Mouse (Mus musculus) embryonic fibroblast, embryonic 13.5 days (primary cell): ENCODE measurements around the gene Gm28048. TPM values are rescaled to one million over a fixed set of nuclear protein-coding genes. Genes with fewer than 3 reads are reported as not detected.
A peak's percentile ranks its signal among the peaks of the same experiment; 100 is the strongest.

ENCODE experiments used
- H3K27ac ChIP-seq: 2 replicates; pipeline ENCODE4 v1.5.1; 2012; ENCODE audit warnings: low read length, control low read depth, inconsistent platforms; ENCODE audit not compliant: insufficient read depth
- H3K4me1 ChIP-seq: 2 replicates; pipeline ENCODE4 v1.6.1; 2011; ENCODE audit warnings: low read length; ENCODE audit not compliant: control insufficient read depth, insufficient read depth
- H3K4me3 ChIP-seq: 2 replicates; pipeline ENCODE4 v1.5.1; 2011; ENCODE audit warnings: mild to moderate bottlenecking, control low read depth, low read length; ENCODE audit not compliant: insufficient read depth
- CTCF ChIP-seq: IDR thresholded peaks from 2 replicates; pipeline ENCODE4 v1.5.1; 2011; ENCODE audit warnings: mild to moderate bottlenecking, control low read depth, low read length, moderate library complexity, borderline replicate concordance; ENCODE audit not compliant: insufficient read depth
- POLR2A ChIP-seq: IDR thresholded peaks from 2 replicates; pipeline ENCODE4 v1.6.1; 2011; ENCODE audit warnings: low read depth, mild to moderate bottlenecking, control low read depth, low read length, moderate library complexity
- polyA plus RNA-seq: library from polyadenylated mRNA; stranded (reverse); fragments of >200 nt; gene quantifications from 2 replicates; pipeline ENCODE4 v1.2.4, GENCODE M21; 2011; ENCODE audit warnings: low read depth; ENCODE audit not compliant: missing spikeins, insufficient read length

Gene Gm28048
- polyA plus RNA-seq, 1 experiment = 14.1 TPM

DNA sequence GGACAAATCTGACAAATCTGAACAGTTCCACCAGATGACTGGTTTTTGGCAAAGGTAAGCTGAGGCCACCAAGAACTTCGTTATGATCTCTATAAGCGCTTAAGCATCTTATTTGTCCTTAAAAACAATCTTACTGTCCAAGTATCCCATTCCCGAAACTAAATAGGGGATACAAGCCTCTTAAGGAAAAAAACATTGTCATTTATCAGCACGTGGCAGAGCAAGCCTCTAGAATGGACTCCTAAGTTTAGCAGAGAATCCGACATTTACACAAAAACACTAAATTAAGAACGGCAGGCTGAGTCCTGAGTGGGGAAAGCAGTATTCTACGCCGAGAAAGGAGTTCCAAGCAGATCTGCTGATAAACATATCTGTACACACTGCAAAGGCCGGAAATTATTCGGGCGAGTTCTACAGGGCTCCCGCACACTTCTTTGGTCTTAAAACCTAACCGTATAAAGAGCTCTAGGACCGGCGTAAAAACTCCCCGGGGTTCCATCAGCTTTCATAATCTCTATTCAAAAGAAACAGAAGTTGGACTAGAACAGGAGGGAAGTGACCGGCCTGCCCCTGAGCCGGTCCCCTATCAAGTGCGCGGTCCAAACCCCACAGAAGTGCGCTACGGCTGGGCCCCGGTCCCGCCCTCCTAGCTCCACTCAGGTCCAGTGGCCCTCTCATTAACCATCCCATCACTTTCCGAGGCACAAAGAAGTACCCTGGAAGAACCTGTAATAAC is 124.0 kb downstream of the Gm28048 start:
- Histone ChIP-seq H3K4me3 (peak overlapping the region; percentile 91), H3K4me1 (no peaks in the 10 kb centered on the region; the same call in 1 of the 2 replicates), H3K27ac (no peak overlapping the region)
- no peak for TF ChIP-seq CTCF
- no peak for TF ChIP-seq POLR2A

DNA sequence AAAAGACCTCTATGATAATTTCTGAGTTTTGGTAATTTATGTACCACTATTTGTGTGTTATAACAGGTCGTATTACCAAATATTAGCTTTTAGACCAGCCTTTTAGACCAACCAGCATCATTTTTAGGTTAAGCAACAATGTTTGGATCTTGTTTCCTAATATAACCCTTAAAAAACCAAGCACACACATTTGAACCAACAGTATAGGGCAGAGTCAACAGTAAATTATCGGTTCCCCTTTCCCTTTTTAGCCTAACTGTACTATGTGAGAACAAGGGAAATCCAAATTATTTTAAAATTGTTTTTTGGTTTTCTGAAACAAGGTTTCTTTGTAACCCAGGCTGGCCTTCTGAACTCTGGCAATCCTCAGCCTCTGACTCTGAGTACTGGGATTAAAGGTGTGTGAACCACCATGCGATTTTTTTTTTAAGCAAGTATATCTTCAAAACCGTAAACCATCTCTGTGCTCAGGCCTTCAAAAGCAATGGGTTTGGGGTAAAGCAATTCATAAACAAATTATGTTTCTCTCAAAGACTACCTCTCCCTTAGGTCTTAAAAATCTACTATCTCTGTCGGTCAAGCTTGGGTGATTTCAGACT is 124.7 kb downstream of the Gm28048 start:
- Histone ChIP-seq H3K4me1 (no peaks in the 10 kb centered on the region; the same call in 1 of the 2 replicates), H3K4me3 (no peak overlapping the region)
- TF ChIP-seq POLR2A (no peak), CTCF (no peak)

DNA sequence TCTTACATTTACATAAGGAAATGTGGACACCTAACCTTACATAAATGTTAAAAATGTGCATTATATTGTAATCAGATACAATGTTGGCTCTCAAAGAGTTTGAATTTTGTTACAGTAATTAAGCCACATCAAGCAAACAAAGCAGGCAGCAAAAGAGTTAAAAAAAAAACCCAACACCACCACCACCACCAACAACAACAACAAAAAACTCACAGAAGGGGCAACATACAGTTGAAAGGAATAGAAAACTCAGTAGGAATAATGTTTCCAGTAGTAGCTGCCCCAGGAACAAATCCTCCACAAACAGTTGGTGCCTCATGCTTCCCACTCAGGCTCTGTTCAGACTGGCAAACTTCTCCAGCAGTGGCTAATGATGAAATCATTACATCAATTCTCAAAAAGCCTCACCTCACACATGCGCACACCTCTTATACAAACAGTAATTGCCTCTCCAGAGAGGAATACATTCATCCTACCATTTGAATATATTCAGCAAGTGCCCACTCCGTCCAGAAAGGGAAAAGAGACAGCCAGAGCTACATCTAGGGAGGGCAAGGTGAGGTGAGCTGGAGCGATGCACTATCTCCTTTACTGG is 125.4 kb downstream of the Gm28048 start:
- no peak overlapping the region for H3K4me3 ChIP-seq
- peaks cover 2% of the 10 kb centered on the region; the same call in 1 of the 2 replicates for H3K4me1 ChIP-seq
- TF ChIP-seq POLR2A (no peak), CTCF (no peak)
- H3K27ac ChIP-seq = no peak overlapping the region

More for the DNA sequence above, 124.7 kb downstream of the Gm28048 start:
- no peak overlapping the region for H3K27ac ChIP-seq

DNA sequence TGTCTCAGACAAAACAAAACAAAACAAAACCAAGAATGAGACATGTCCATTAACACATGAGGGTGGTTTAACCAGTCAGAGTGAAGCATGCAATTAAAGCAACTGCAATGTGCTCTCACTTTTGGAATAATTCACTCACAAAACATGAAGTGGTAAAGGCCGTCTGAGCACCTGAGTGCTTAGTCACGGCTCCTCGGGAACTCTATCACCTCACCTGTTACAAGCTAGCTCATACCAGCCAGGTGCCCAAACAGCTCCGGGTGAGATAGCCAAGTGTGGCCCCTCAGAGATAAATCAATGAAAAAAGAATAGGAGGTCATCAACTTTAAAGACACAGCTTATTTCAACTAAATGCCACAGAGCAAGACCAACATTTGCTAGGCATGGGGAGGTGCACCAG is 127.3 kb downstream of the Gm28048 start:
- Histone ChIP-seq H3K4me3 (no peak overlapping the region), H3K4me1 (peaks cover 2% of the 10 kb centered on the region; the same call in 1 of the 2 replicates), H3K27ac (no peak overlapping the region)
- TF ChIP-seq CTCF (no peak), POLR2A (no peak)

DNA sequence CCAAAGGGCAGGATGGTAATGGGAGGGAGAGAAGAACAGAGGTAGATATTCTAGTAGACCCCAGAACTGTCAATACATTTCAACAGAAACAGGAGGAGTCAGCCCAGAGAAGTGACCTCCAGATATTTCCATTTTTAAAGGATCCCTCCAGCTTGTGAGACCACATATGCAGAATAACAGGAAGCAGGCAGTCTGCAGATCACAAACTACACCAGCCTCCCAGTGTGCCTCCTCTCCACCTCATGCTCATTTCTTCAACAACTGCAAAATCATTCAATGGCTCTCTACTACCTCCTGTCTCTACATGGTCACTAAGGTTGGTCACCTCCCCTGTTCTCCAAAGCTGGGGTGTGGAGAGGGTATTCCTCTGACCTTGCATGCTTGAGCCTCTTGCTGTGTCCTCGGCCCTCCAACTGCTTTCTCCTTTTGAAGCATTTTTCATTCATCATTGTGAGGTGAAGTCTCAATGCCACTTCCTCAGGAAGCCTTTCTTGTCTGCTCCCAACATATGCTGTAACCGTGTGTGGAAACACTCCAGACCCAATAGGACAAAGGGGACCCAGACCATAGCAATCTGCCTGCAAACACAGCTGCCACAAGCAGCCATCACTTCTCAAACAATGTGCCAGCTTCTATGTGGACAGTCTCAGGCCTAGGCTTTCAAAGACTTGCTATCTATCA is 128.3 kb downstream of the Gm28048 start:
- Histone ChIP-seq H3K4me3 (no peak overlapping the region), H3K27ac (no peak overlapping the region), H3K4me1 (peaks cover 2% of the 10 kb centered on the region; the same call in 1 of the 2 replicates)
- no peak for TF ChIP-seq POLR2A
- TF ChIP-seq CTCF = no peak

DNA sequence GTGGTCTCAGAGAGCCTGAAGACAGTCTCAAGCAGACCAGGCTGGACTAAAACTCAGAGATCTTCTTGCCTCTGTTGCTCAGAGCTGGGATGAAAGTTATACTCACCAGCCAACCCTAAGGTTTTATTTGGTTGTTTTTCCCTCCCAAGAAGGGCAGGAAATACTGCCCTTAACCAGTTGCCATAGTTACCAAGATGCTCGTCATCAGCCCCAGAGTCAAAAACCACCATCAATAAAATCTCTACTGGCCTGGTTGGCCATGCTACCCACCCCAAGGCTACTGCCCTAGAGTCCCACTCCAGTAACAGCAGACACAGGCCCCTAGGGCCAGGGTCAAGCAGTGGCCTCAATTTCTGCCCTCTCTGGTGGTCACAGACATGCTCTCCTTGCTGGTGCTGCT is 129.4 kb downstream of the Gm28048 start:
- Histone ChIP-seq H3K4me1 (peaks cover 11% of the 10 kb centered on the region), H3K4me3 (no peak overlapping the region), H3K27ac (no peak overlapping the region)
- TF ChIP-seq POLR2A (no peak), CTCF (no peak)

DNA sequence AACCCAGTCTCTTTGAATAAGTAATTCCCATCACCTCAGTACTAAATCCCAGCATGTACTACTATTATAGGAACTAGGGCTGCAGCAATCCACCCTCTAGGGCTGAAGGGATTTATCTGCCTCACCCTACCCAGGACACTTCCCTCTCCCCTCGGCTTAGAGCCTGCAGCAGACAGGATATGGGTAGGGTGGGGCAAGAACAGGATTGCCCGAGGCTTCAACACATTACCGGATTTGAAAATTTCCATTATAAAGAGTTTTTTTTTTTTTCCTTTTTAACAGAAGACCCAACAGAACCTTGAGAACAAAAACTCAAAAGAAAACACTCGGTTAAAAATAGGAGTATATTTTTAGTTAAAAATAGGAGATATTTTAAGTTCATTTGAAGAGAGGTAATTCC is 130.5 kb downstream of the Gm28048 start:
- H3K4me3 ChIP-seq = no peak overlapping the region
- H3K27ac ChIP-seq = no peak overlapping the region
- TF ChIP-seq POLR2A = no peak
- TF ChIP-seq CTCF = no peak
- H3K4me1 ChIP-seq = peaks cover 16% of the 10 kb centered on the region

DNA sequence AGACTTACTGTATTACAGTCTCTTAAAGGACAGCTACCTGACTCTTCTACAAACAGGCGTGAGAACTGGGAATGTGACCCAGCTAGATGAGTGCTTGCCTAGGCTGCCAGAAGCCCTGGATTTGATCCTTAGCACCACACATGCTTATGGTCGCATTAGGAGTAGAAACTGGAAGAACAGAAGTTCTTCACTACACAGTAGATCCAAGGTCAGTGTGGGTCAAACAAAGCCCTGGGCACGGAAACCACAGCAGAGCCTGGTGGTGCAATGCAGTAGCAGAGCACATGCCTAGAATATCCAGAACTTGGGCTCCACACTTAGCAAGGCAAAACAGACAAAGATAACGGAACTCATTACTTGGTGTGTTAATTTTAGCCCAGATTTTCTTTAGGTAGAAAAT is 131.8 kb downstream of the Gm28048 start:
- H3K4me3 ChIP-seq = no peak overlapping the region
- TF ChIP-seq POLR2A (no peak), CTCF (no peak)
- H3K27ac ChIP-seq = no peak overlapping the region
- peaks cover 16% of the 10 kb centered on the region for H3K4me1 ChIP-seq

DNA sequence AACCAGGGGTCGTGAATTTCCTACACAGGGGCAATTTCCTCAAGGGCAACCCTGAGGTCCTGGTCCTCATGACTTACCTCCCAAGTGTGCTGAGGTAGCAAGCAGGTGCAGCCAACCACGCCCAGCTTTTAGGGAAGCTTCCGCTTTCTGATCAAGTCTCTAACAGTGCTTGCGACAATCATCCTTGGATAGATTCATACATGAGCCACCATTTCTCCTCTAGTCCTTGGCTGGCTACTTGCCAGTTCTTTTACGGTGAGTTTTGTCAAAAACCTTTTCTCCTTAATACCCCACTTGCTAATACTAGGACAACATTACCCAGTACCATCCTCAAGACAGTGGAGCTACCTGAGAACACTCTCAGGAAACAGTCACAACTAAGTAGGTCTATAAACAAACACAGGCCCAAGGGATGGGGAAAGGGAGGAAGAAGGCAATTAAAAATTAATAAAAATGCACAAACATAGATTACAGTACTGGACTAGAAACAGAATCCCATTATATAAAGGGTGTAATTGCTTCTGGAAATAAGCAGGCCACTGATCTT is 133.2 kb downstream of the Gm28048 start:
- no peak for TF ChIP-seq POLR2A
- TF ChIP-seq CTCF = no peak

DNA sequence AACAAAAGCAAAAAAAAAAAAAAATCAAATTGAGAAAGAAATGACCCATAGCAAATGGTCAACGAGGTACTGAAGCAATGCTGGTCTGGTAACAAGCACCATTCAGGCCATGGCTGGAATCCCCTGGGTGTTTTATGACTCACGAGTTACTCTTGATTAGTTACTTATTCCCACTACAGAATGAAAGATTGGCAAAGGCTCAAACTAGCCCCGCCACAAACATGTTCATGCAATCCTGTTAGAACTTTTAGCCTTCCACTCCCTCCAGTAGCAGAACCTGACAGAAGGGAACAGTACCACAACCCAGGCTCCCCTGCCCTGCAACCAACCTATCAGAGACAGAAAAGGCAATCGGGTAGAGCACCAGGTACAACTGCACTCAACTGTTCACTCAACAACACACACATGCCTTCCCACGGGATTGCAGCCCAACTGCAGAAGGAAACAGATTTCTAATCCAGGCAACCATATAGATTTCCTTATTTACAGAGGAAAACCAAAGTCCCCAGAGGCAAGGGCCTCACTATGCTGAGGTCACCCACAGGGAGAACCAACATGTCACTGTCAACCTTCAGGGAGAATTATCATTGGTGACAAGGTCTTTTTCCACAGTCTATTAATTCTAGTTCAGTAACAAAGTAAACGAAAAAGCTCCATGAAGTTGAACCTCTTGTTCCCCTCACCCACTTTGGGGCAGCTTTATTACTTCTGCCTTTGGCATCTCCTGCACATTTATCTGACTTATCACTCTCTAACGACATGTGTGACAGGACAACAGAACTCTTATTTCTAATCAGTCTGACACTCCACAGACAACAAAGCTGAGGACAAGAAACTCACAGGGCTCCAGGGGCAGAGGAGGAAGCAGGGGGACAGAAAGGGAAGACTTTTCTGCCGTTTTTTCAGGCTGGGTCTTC is 133.9 kb downstream of the Gm28048 start:
- peaks cover 23% of the 10 kb centered on the region for H3K4me1 ChIP-seq
- no peak overlapping the region for H3K27ac ChIP-seq
- TF ChIP-seq POLR2A (no peak), CTCF (no peak)
- H3K4me3 ChIP-seq = no peak overlapping the region

More for the DNA sequence above, 133.2 kb downstream of the Gm28048 start:
- Histone ChIP-seq H3K4me1 (peaks cover 19% of the 10 kb centered on the region), H3K4me3 (no peak overlapping the region), H3K27ac (no peak overlapping the region)
